Mouse (Mus musculus): ENCODE measurements around the gene Alg5.

GRCm38 (mm10) chr3:54760321-54761115 lies 25.2 kb downstream of the Alg5 start:
- no peak for TF ChIP-seq CTCF (IDR thresholded peaks at IDR 0.05; ENCODE audit: low read depth)
- no peak for TF ChIP-seq EP300 (IDR thresholded peaks at IDR 0.05; ENCODE audit: low read depth)

Data from heart, postnatal 0 days (tissue).